Mouse (Mus musculus) lung, postnatal 0 days (tissue): ENCODE results near the gene Fam228b.

Experiments
- CTCF ChIP-seq: IDR thresholded peaks from 2 replicates; pipeline ENCODE4 v1.5.1; 2016; ENCODE audit warnings: antibody characterized with exemption, mild to moderate bottlenecking
- EP300 ChIP-seq: IDR thresholded peaks from 2 replicates; pipeline ENCODE4 v1.6.1; 2016; ENCODE audit warnings: antibody characterized with exemption, mild to moderate bottlenecking, control low read depth

DNA sequence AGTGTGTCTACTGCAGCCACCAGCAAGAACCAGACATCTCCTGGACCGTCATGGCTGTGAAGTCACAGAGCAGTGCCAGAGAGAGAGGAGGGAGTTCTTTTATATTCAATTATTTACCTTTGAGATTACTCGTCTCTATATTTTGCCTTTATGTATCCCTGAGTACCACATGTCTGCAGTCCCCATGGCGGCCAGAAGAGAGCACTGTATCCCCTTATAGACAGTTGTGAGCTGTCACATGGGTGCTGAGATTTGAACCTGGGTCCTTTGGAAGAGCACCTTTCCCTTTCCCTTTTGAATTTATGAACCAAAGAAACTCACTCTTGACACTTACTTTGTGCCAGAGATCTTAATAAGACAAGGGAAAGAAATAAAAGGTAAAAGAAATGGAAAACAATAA is 39.9 kb downstream of the Fam228b start:
- no peak for TF ChIP-seq CTCF
- TF ChIP-seq EP300: no peak
